10 mouse cellular contexts compared by ENCODE assay signal in genomic region chr17:29044925-29045319, GRCm38 (mm10). TPM values are rescaled to one million over a fixed set of nuclear protein-coding genes. Genes with fewer than 3 reads are reported as not detected.
A peak's percentile ranks its signal among the peaks of the same experiment; 100 is the strongest.
DNase-seq lines count a peak whose midpoint lies in the region; ATAC-seq lines count a peak whose summit lies in the region.
"Had no signal": no experiment of that assay in that cellular context is flagged by ENCODE, and none has a peak within 500 bp of the region (broad histone marks: within the 10 kb centered on the region; RNA-seq: fewer than 3 reads in every experiment).

No protein-coding gene starts in this region.

- no peak overlapping the region for H3K27ac ChIP-seq in embryonic facial prominence, embryonic 11.5 days (replicated peaks; ENCODE audit: low read depth, low read length)
- H3K27ac ChIP-seq in embryonic facial prominence, embryonic 10.5 days (replicated peaks) = no peak overlapping the region
- H3K27ac ChIP-seq in liver, embryonic 15.5 days (replicated peaks) = peak overlapping the region; percentile 26; the same call in 1 of the 2 replicates
- H3K27ac ChIP-seq in liver, embryonic 11.5 days (ENCODE audit: low read depth, low read length) = no peak overlapping the region
- H3K27ac ChIP-seq: macrophage had no signal

- no peak for ATAC-seq in embryonic facial prominence, embryonic 11.5 days (replicated peaks; ENCODE audit: insufficient number of reproducible peaks, low FRiP score, low TSS enrichment, low read depth)
- no peak for ATAC-seq in liver, embryonic 15.5 days (ENCODE audit: insufficient read depth)
- ATAC-seq in liver, embryonic 11.5 days (replicated peaks; ENCODE audit: low FRiP score) = no peak
- peak; percentile 28; the same call in 1 of the 2 replicates for ATAC-seq in common myeloid progenitor, adult 5-6 weeks (replicated peaks; ENCODE audit: low read depth, poor library complexity, severe bottlenecking)

- H3K4me3 ChIP-seq in embryonic facial prominence, embryonic 11.5 days (ENCODE audit: low read depth, low read length) = no peak overlapping the region
- H3K4me3 ChIP-seq in embryonic facial prominence, embryonic 10.5 days = no peak overlapping the region
- H3K4me3 ChIP-seq in liver, embryonic 15.5 days (replicated peaks) = no peak overlapping the region
- no peak overlapping the region for H3K4me3 ChIP-seq in liver, embryonic 11.5 days (ENCODE audit: low read depth, low read length)

- H3K4me1 ChIP-seq in embryonic facial prominence, embryonic 11.5 days (ENCODE audit: control insufficient read depth, insufficient read depth, low read length) = no peaks in the 10 kb centered on the region
- H3K4me1 ChIP-seq in embryonic facial prominence, embryonic 10.5 days = peaks cover under 1% of the 10 kb centered on the region; the same call in 1 of the 2 replicates
- H3K4me1 ChIP-seq in liver, embryonic 15.5 days (replicated peaks) = peaks cover 39% of the 10 kb centered on the region
- peaks cover 12% of the 10 kb centered on the region for H3K4me1 ChIP-seq in liver, embryonic 11.5 days (replicated peaks; ENCODE audit: control insufficient read depth, insufficient read depth, low read length)

- 76% methylated on average over 1 of the region's 1 CpGs for WGBS in embryonic facial prominence, embryonic 11.5 days
- WGBS in embryonic facial prominence, embryonic 10.5 days = 75% methylated on average over 1 of the region's 1 CpGs
- 76% methylated on average over 1 of the region's 1 CpGs for WGBS in liver, embryonic 15.5 days (ENCODE audit: insufficient replicate concordance)
- WGBS in liver, embryonic 11.5 days = 73% methylated on average over 1 of the region's 1 CpGs

- no peak overlapping the region for H3K9ac ChIP-seq in embryonic facial prominence, embryonic 11.5 days (replicated peaks; ENCODE audit: low read length)
- no peak overlapping the region for H3K9ac ChIP-seq in liver, embryonic 15.5 days
- no peak overlapping the region for H3K9ac ChIP-seq in liver, embryonic 11.5 days (ENCODE audit: low read depth, low read length)

- H3K36me3 ChIP-seq in embryonic facial prominence, embryonic 11.5 days (replicated peaks; ENCODE audit: control insufficient read depth, insufficient read depth, low read depth, low read length) = peaks cover 20% of the 10 kb centered on the region
- peaks cover 80% of the 10 kb centered on the region for H3K36me3 ChIP-seq in embryonic facial prominence, embryonic 10.5 days (replicated peaks)
- peaks cover 81% of the 10 kb centered on the region for H3K36me3 ChIP-seq in liver, embryonic 15.5 days (replicated peaks)
- H3K36me3 ChIP-seq in liver, embryonic 11.5 days (ENCODE audit: control insufficient read depth, insufficient read depth, low read length) = peaks cover 52% of the 10 kb centered on the region

- no peak overlapping the region for H3K4me2 ChIP-seq in embryonic facial prominence, embryonic 11.5 days (ENCODE audit: low read depth, low read length)
- no peak overlapping the region for H3K4me2 ChIP-seq in liver, embryonic 15.5 days
- H3K4me2 ChIP-seq in liver, embryonic 11.5 days = no peak overlapping the region

- peak; percentile 65 for DNase-seq in embryonic facial prominence, embryonic 11.5 days (ENCODE audit: low spot score)
- DNase-seq in embryonic facial prominence, embryonic 10.5 days (ENCODE audit: low spot score) = no peak
- DNase-seq in liver, embryonic 11.5 days (ENCODE audit: low spot score) = no peak
- peak; percentile 79 for DNase-seq in retina, embryonic 14.5 days (ENCODE audit: low spot score)
- no peak for DNase-seq in right cerebral cortex, postnatal 25 days
- no peak for DNase-seq in layer of hippocampus, adult 9-10 months (ENCODE audit: low spot score)
- DNase-seq: thymus, adult 18-20 months had no signal

- H3K9me3 ChIP-seq in embryonic facial prominence, embryonic 11.5 days (replicated peaks; ENCODE audit: control insufficient read depth, low read length) = no peaks in the 10 kb centered on the region
- H3K9me3 ChIP-seq in embryonic facial prominence, embryonic 10.5 days = no peaks in the 10 kb centered on the region
- no peaks in the 10 kb centered on the region for H3K9me3 ChIP-seq in liver, embryonic 15.5 days (replicated peaks)
- H3K9me3 ChIP-seq in liver, embryonic 11.5 days (ENCODE audit: control insufficient read depth, low read length) = no peaks in the 10 kb centered on the region

- H3K27me3 ChIP-seq in embryonic facial prominence, embryonic 11.5 days (ENCODE audit: control insufficient read depth, insufficient read depth, low read length) = no peaks in the 10 kb centered on the region
- H3K27me3 ChIP-seq in embryonic facial prominence, embryonic 10.5 days (replicated peaks; ENCODE audit: low read depth, poor library complexity, severe bottlenecking) = no peaks in the 10 kb centered on the region
- no peaks in the 10 kb centered on the region for H3K27me3 ChIP-seq in liver, embryonic 15.5 days
- no peaks in the 10 kb centered on the region for H3K27me3 ChIP-seq in liver, embryonic 11.5 days (replicated peaks; ENCODE audit: control insufficient read depth, insufficient read depth, low read length)

RNA-seq across cellular contexts. Expression of gene Srsf3, which starts 12.5 kb away (rescaled TPM):
- 937 and 1,031 TPM in 2 replicates for polyA plus RNA-seq in embryonic facial prominence, embryonic 11.5 days (2014; fragmentation: Nextera tagmentation; extraction: Ambion mirVana)
- 830 and 831 TPM in 2 replicates for polyA plus RNA-seq in embryonic facial prominence, embryonic 10.5 days (2016; fragmentation: Nextera tagmentation; extraction: Ambion mirVana)
- 204 and 215 TPM in 2 replicates for polyA plus RNA-seq in liver, embryonic 15.5 days (2015; fragmentation: Nextera tagmentation; extraction: Ambion mirVana)
- 532 and 579 TPM in 2 replicates for polyA plus RNA-seq in liver, embryonic 11.5 days (2014; fragmentation: Nextera tagmentation; extraction: Ambion mirVana)
- 954 and 1,077 TPM in 2 replicates for total RNA-seq in common myeloid progenitor, adult 5-6 weeks (2017)

RNA-seq across cellular contexts. Expression of gene Stk38, which starts 37.1 kb away (rescaled TPM):
- polyA plus RNA-seq in embryonic facial prominence, embryonic 11.5 days (2014; fragmentation: Nextera tagmentation; extraction: Ambion mirVana) = 121 and 127 TPM in 2 replicates
- polyA plus RNA-seq in embryonic facial prominence, embryonic 10.5 days (2016; fragmentation: Nextera tagmentation; extraction: Ambion mirVana) = 118 and 125 TPM in 2 replicates
- 41.7 and 46.7 TPM in 2 replicates for polyA plus RNA-seq in liver, embryonic 15.5 days (2015; fragmentation: Nextera tagmentation; extraction: Ambion mirVana)
- polyA plus RNA-seq in liver, embryonic 11.5 days (2014; fragmentation: Nextera tagmentation; extraction: Ambion mirVana) = 83.3 and 90.1 TPM in 2 replicates
- total RNA-seq in common myeloid progenitor, adult 5-6 weeks (2017) = 94.7 and 123 TPM in 2 replicates

RNA-seq across cellular contexts. Expression of gene Cdkn1a, which starts 45.9 kb away (rescaled TPM):
- 25.5 TPM in 2 replicates for polyA plus RNA-seq in embryonic facial prominence, embryonic 11.5 days (2014; fragmentation: Nextera tagmentation; extraction: Ambion mirVana)
- 26.0 and 27.5 TPM in 2 replicates for polyA plus RNA-seq in embryonic facial prominence, embryonic 10.5 days (2016; fragmentation: Nextera tagmentation; extraction: Ambion mirVana)
- polyA plus RNA-seq in liver, embryonic 15.5 days (2015; fragmentation: Nextera tagmentation; extraction: Ambion mirVana) = 15.4 and 15.5 TPM in 2 replicates
- polyA plus RNA-seq in liver, embryonic 11.5 days (2014; fragmentation: Nextera tagmentation; extraction: Ambion mirVana) = 12.2 and 13.8 TPM in 2 replicates
- total RNA-seq in common myeloid progenitor, adult 5-6 weeks (2017) = 3.7 and 7.9 TPM in 2 replicates

Comparison
In these comparisons a context has a peak if more than half of its experiments do, and no peak if none do; other contexts are left out.
1. DNase-seq: peak in embryonic facial prominence, embryonic 11.5 days (single experiment) and retina, embryonic 14.5 days (single experiment); none in embryonic facial prominence, embryonic 10.5 days (single experiment), liver, embryonic 11.5 days (single experiment), right cerebral cortex, postnatal 25 days (single experiment) and layer of hippocampus, adult 9-10 months (single experiment).